Mouse (Mus musculus): ENCODE measurements around the gene Fbxl17. TPM values are rescaled to one million over a fixed set of nuclear protein-coding genes. Genes with fewer than 3 reads are reported as not detected.
A peak's percentile ranks its signal among the peaks of the same experiment; 100 is the strongest.

Fbxl17 gene
- 4.4 and 4.6 TPM in 2 replicates for polyA plus RNA-seq (2016; fragmentation: Nextera tagmentation; extraction: Ambion mirVana)

- H3K9me3 ChIP-seq (replicated peaks): no peaks in the 10 kb centered on the region
- WGBS: under 1% methylated on average over 80 of the region's 80 CpGs
- H3K27ac ChIP-seq: peak within 1 kb of the TSS; percentile 99
- peaks cover 6% of the 10 kb centered on the region for H3K36me3 ChIP-seq
- peak; percentile 78 for DNase-seq (ENCODE audit: low spot score)
- H3K4me3 ChIP-seq: peak within 1 kb of the TSS; percentile 91
- no peaks in the 10 kb centered on the region for H3K27me3 ChIP-seq (ENCODE audit: low read depth, poor library complexity, severe bottlenecking)
- H3K4me1 ChIP-seq: peaks cover 36% of the 10 kb centered on the region
Observed at GRCm38 (mm10) chr17:63499636-63500155, at the start of gene Fbxl17. Gene Fbxl17 (minus strand): TSS chr17:63500017.

GRCm38 (mm10) chr17:63547465-63547864, 47.6 kb upstream of the Fbxl17 start:
- Histone ChIP-seq H3K4me1 (no peaks in the 10 kb centered on the region), H3K36me3 (no peaks in the 10 kb centered on the region), H3K27ac (no peak overlapping the region), H3K4me3 (no peak overlapping the region), H3K9me3 (replicated peaks) (no peaks in the 10 kb centered on the region), H3K27me3 (ENCODE audit: low read depth, poor library complexity, severe bottlenecking) (no peaks in the 10 kb centered on the region)
- 91% methylated on average over 4 of the region's 4 CpGs for WGBS
- DNase-seq (ENCODE audit: low spot score): no peak

- Histone ChIP-seq H3K36me3 (no peaks in the 10 kb centered on the region), H3K27me3 (ENCODE audit: low read depth, poor library complexity, severe bottlenecking) (no peaks in the 10 kb centered on the region), H3K4me1 (0 out of 2 replicates have a peak, but pooled peaks cover 3% of the 10 kb centered on the region), H3K4me3 (no peak overlapping the region), H3K9me3 (replicated peaks) (no peaks in the 10 kb centered on the region), H3K27ac (no peak overlapping the region)
- WGBS: 91% methylated on average over 17 of the region's 17 CpGs
- no peak for DNase-seq (ENCODE audit: low spot score)
Observed at GRCm38 (mm10) chr17:63534576-63535265, 34.9 kb upstream of the Fbxl17 start.

- Histone ChIP-seq H3K4me1 (0 out of 2 replicates have a peak, but pooled peaks cover 3% of the 10 kb centered on the region), H3K27ac (no peak overlapping the region), H3K4me3 (no peak overlapping the region), H3K36me3 (no peaks in the 10 kb centered on the region), H3K27me3 (ENCODE audit: low read depth, poor library complexity, severe bottlenecking) (no peaks in the 10 kb centered on the region), H3K9me3 (replicated peaks) (no peaks in the 10 kb centered on the region)
- no peak for DNase-seq (ENCODE audit: low spot score)
- 41% methylated on average over 6 of the region's 6 CpGs for WGBS
Observed at GRCm38 (mm10) chr17:63533074-63533836, 33.4 kb upstream of the Fbxl17 start.

- Histone ChIP-seq H3K36me3 (no peaks in the 10 kb centered on the region), H3K4me3 (no peak overlapping the region), H3K4me1 (0 out of 2 replicates have a peak, but pooled peaks cover 3% of the 10 kb centered on the region), H3K27ac (no peak overlapping the region), H3K27me3 (ENCODE audit: low read depth, poor library complexity, severe bottlenecking) (no peaks in the 10 kb centered on the region), H3K9me3 (replicated peaks) (no peaks in the 10 kb centered on the region)
- 82% methylated on average over 6 of the region's 6 CpGs for WGBS
- no peak for DNase-seq (ENCODE audit: low spot score)
Observed at GRCm38 (mm10) chr17:63529476-63529875, 29.7 kb upstream of the Fbxl17 start.

- DNase-seq (ENCODE audit: low spot score): no peak
- Histone ChIP-seq H3K36me3 (no peaks in the 10 kb centered on the region), H3K27ac (no peak overlapping the region), H3K4me1 (no peaks in the 10 kb centered on the region), H3K9me3 (replicated peaks) (no peaks in the 10 kb centered on the region), H3K27me3 (ENCODE audit: low read depth, poor library complexity, severe bottlenecking) (no peaks in the 10 kb centered on the region), H3K4me3 (no peak overlapping the region)
- 92% methylated on average over 2 of the region's 2 CpGs for WGBS
Observed at GRCm38 (mm10) chr17:63520691-63521090, 20.9 kb upstream of the Fbxl17 start.

- 96% methylated on average over 2 of the region's 2 CpGs for WGBS
- no peaks in the 10 kb centered on the region for H3K4me1 ChIP-seq
- H3K9me3 ChIP-seq (replicated peaks): no peaks in the 10 kb centered on the region
- no peaks in the 10 kb centered on the region for H3K27me3 ChIP-seq (ENCODE audit: low read depth, poor library complexity, severe bottlenecking)
- DNase-seq (ENCODE audit: low spot score): no peak
- no peak overlapping the region for H3K4me3 ChIP-seq
- H3K36me3 ChIP-seq: no peaks in the 10 kb centered on the region
- H3K27ac ChIP-seq: no peak overlapping the region
Observed at GRCm38 (mm10) chr17:63510451-63510850, 10.6 kb upstream of the Fbxl17 start.

- WGBS: 95% methylated on average over 6 of the region's 6 CpGs
- peak overlapping the region; percentile 91 for H3K4me3 ChIP-seq
- H3K27me3 ChIP-seq (ENCODE audit: low read depth, poor library complexity, severe bottlenecking): no peaks in the 10 kb centered on the region
- no peak overlapping the region for H3K27ac ChIP-seq
- peaks cover 6% of the 10 kb centered on the region for H3K36me3 ChIP-seq
- peaks cover 33% of the 10 kb centered on the region for H3K4me1 ChIP-seq
- H3K9me3 ChIP-seq (replicated peaks): no peaks in the 10 kb centered on the region
- no peak for DNase-seq (ENCODE audit: low spot score)
Observed at GRCm38 (mm10) chr17:63501091-63501490, 1.3 kb upstream of the Fbxl17 start.

- Histone ChIP-seq H3K27me3 (ENCODE audit: low read depth, poor library complexity, severe bottlenecking) (no peaks in the 10 kb centered on the region), H3K4me1 (peaks cover 36% of the 10 kb centered on the region), H3K9me3 (replicated peaks) (no peaks in the 10 kb centered on the region), H3K36me3 (peaks cover 6% of the 10 kb centered on the region), H3K27ac (peak overlapping the region; percentile 99), H3K4me3 (peak overlapping the region; percentile 91)
- 2% methylated on average over 71 of the region's 78 CpGs for WGBS
- peak; percentile 84 for DNase-seq (ENCODE audit: low spot score)
Observed at GRCm38 (mm10) chr17:63500156-63500834, 478 bp upstream of the Fbxl17 start.

- peak overlapping the region; percentile 99 for H3K27ac ChIP-seq
- H3K4me1 ChIP-seq: peaks cover 36% of the 10 kb centered on the region
- under 1% methylated on average over 88 of the region's 90 CpGs for WGBS
- no peaks in the 10 kb centered on the region for H3K27me3 ChIP-seq (ENCODE audit: low read depth, poor library complexity, severe bottlenecking)
- H3K36me3 ChIP-seq: peaks cover 6% of the 10 kb centered on the region
- no peaks in the 10 kb centered on the region for H3K9me3 ChIP-seq (replicated peaks)
- DNase-seq (ENCODE audit: low spot score): peak; percentile 74
- peak overlapping the region; percentile 91 for H3K4me3 ChIP-seq
Observed at GRCm38 (mm10) chr17:63498717-63499635, 841 bp downstream of the Fbxl17 start.

- H3K4me3 ChIP-seq: peak overlapping the region; percentile 91
- H3K27me3 ChIP-seq (ENCODE audit: low read depth, poor library complexity, severe bottlenecking): no peaks in the 10 kb centered on the region
- no peaks in the 10 kb centered on the region for H3K9me3 ChIP-seq (replicated peaks)
- WGBS: 14% methylated on average over 6 of the region's 6 CpGs
- no peak for DNase-seq (ENCODE audit: low spot score)
- H3K36me3 ChIP-seq: peaks cover 6% of the 10 kb centered on the region
- peak overlapping the region; percentile 99 for H3K27ac ChIP-seq
- peaks cover 41% of the 10 kb centered on the region for H3K4me1 ChIP-seq
Observed at GRCm38 (mm10) chr17:63498182-63498716, 1.6 kb downstream of the Fbxl17 start.
